8 mouse cellular contexts compared by ENCODE assay signal in genomic region chr11:52345939-52346634, GRCm38 (mm10). TPM values are rescaled to one million over a fixed set of nuclear protein-coding genes. Genes with fewer than 3 reads are reported as not detected.
DNase-seq lines count a peak whose midpoint lies in the region; ATAC-seq lines count a peak whose summit lies in the region.

No protein-coding gene starts in this region.

- no peak overlapping the region for H3K27ac ChIP-seq in hindbrain, embryonic 12.5 days

- no peaks in the 10 kb centered on the region for H3K4me1 ChIP-seq in hindbrain, embryonic 12.5 days

- ATAC-seq in hindbrain, embryonic 12.5 days (ENCODE audit: low FRiP score) = no peak; the same call in 1 of the 2 replicates

- H3K4me2 ChIP-seq in hindbrain, embryonic 12.5 days (replicated peaks) = peak overlapping the region; percentile 35

- WGBS in hindbrain, embryonic 12.5 days = 16% methylated on average over 9 of the region's 12 CpGs

- no peaks in the 10 kb centered on the region for H3K36me3 ChIP-seq in hindbrain, embryonic 12.5 days

- no peaks in the 10 kb centered on the region for H3K27me3 ChIP-seq in hindbrain, embryonic 12.5 days

- peak; percentile 94 for DNase-seq in Muller cell, postnatal 12 days (ENCODE audit: inconsistent ontology term)
- peak; percentile 92 for DNase-seq in cerebellum, adult 9-10 months
- DNase-seq in frontal cortex, adult 2 months (ENCODE audit: extremely low spot score in 1 of 2, low spot score in 1 of 2) = peak; percentile 83 to 96
- DNase-seq in layer of hippocampus, postnatal 14 days (ENCODE audit: low spot score in 2 of 2) = peak; percentile 84 to 85
- peak; percentile 89 for DNase-seq in lung, postnatal 14 days
- DNase-seq in retina, adult 2 months (ENCODE audit: low read depth, low spot score) = peak; percentile 62
- DNase-seq in thymus, postnatal 36 days = peak; percentile 90 to 92

- H3K9ac ChIP-seq in hindbrain, embryonic 12.5 days = 0 out of 2 replicates have a peak overlapping the region, but pooled peaks have one; percentile 10

- 0 out of 2 replicates have a peak overlapping the region, but pooled peaks have one; percentile 6 for H3K4me3 ChIP-seq in hindbrain, embryonic 12.5 days

- no peaks in the 10 kb centered on the region for H3K9me3 ChIP-seq in hindbrain, embryonic 12.5 days (replicated peaks)

RNA-seq across cellular contexts. Expression of gene Vdac1, which starts 14.6 kb away (rescaled TPM):
- 421 and 422 TPM in 2 replicates for polyA plus RNA-seq in frontal cortex, adult 2 months (2012; rRNA removed)
- polyA plus RNA-seq in hindbrain, embryonic 12.5 days (2016; fragmentation: Nextera tagmentation; extraction: Ambion mirVana) = 232 and 233 TPM in 2 replicates
- total RNA-seq in layer of hippocampus, postnatal 14 days (2021) = 100 to 1,000 TPM; 564 to 569 TPM

RNA-seq across cellular contexts. Expression of gene 9530068E07Rik, which starts 50.1 kb away (rescaled TPM):
- polyA plus RNA-seq in frontal cortex, adult 2 months (2012; rRNA removed) = 82.2 and 82.4 TPM in 2 replicates
- 172 and 178 TPM in 2 replicates for polyA plus RNA-seq in hindbrain, embryonic 12.5 days (2016; fragmentation: Nextera tagmentation; extraction: Ambion mirVana)
- total RNA-seq in layer of hippocampus, postnatal 14 days (2021) = 10 to 100 TPM; 82.2 to 82.4 TPM
